Mouse (Mus musculus) CD4-positive, CD25-positive, alpha-beta regulatory T cell, adult 2 months (primary cell): ENCODE measurements around the gene Pkm.

Source experiments
- DNase-seq: peaks from one replicate; pipeline ENCODE4 v3.0.0-alpha.2; 2012; ENCODE audit warnings: low read depth, low spot score

Gene Pkm

DNA sequence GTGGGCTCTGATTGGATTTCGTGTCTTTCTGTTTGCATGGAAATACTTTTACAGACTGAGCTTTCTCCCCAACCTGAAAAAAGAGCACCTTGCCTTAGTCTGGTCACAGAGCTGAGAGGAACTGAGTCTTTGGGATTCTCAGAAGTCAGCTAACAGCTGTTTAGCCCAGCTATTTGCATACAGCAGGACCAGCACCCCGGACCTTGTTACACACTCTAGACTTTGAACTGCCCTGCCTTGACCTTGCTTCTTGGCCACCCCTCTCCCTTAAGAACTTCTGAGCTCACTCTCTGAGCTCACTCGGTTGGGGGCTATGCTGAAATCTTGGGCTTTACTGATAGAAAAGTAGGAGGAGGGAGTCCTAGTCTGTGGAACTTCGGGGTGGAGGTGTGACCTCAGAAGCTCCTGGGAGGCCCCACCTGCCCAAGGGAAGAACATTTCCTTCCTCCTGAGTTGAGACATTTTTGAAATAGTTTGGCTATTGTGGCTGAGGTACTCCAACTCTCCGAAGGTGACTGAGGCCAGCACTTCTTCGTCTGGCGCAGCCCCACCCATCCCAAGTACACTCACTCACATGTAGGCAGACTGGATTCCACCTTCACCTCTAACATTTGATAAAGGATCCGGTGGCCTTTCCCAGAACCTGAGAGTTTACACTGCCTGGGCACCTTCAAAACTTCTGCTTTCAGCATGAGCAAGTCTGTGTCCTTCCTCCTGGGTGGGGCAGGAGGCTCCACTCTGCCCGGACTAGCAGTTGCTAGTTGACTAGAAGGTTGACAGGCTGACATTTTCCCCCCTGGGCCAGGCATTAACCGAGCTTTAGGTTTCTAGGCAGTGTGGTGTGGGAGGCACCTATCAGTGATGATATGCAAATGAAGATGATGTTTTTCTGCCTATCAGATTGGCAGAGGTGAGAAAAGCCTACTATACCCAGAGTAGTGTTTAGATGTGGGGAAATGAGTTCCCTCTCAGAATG lies 51.0 kb downstream of the Pkm start:
- peak; percentile 12 for DNase-seq

- DNase-seq, result no peak
These were observed 53.1 kb downstream of the Pkm start for GRCm38 (mm10) chr9:59709225-59709624.

DNA sequence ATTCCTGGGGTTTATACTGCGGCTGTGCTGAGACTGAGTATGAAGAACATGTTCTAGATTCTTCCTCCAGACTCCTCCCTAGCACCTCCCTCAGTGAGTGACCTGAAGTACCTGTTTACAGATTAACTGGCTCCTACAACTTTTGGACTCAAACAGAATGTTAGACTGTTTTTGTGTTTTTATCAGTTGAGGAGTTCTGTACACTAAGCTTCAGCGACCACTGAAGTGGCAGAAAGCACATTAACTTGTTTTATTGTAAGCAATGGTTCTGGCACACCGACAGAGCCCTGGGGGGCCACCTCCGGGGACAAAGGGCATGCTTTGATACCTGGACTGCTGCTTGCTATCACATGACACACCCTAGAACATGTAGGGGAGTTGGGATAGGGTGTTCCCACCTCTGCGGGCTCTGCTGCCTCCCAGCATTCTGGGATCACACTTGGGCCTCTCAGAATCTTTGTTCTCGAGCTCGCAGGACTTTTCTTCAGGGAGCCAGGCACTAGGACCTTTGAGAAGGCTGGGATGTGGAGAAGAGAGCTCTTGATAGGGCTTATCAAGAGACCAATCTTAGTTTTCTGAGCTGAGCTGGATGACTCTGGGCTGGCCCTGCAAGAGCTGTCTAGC lies 60.2 kb downstream of the Pkm start:
- DNase-seq, result no peak

GRCm38 (mm10) chr9:59718237-59718636 lies 62.1 kb downstream of the Pkm start:
- DNase-seq, result no peak

DNA sequence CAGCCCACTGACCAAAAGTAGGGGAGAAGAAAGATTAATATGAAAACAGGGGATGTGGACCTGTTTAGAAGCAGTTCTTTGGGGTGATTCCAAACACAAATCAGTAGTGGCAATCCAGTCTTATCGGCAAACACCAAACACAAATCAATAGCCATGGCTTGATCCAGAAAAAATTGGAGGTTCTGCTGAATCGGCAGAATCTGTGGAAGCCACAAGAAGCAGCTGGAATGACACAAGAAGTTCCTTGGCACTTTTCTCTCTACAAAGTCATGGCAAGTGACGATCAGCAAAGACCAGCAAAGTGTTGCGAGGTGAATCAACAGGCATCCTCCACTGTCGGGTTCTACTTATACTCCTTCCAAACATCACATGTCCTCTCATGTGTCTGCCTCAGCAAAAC lies 65.0 kb downstream of the Pkm start:
- no peak for DNase-seq

DNA sequence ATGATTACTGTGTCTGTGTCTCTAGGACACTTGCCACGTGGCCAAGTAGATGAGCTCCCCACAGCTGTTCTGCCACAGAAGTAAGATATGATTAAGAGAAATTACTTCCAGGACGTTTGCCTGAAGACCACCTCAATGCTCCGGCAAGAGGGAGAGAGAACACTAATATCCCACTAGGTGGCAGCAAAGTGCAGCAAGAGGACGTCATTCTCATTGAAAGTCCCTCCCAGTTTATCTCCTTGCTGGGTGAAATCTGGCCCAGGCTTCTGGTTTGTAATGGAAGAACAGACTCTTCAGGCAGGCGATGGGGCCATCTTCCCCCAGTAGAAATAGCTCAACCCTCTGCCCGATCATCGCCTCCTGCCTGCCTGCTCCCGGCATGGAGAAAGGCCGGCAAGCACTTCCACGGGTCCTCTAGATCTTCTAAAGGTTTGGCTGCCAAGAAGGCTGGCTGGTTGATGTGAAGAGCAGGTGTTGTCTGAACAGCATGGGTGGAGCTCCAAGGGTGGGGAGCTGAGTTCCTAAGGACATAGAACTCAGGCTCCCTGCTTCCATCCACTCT lies 67.0 kb downstream of the Pkm start:
- peak; percentile 86 for DNase-seq

- DNase-seq, result no peak
These were observed 67.7 kb downstream of the Pkm start for GRCm38 (mm10) chr9:59723791-59724442.

GRCm38 (mm10) chr9:59725515-59725914 lies 69.3 kb downstream of the Pkm start:
- no peak for DNase-seq

DNA sequence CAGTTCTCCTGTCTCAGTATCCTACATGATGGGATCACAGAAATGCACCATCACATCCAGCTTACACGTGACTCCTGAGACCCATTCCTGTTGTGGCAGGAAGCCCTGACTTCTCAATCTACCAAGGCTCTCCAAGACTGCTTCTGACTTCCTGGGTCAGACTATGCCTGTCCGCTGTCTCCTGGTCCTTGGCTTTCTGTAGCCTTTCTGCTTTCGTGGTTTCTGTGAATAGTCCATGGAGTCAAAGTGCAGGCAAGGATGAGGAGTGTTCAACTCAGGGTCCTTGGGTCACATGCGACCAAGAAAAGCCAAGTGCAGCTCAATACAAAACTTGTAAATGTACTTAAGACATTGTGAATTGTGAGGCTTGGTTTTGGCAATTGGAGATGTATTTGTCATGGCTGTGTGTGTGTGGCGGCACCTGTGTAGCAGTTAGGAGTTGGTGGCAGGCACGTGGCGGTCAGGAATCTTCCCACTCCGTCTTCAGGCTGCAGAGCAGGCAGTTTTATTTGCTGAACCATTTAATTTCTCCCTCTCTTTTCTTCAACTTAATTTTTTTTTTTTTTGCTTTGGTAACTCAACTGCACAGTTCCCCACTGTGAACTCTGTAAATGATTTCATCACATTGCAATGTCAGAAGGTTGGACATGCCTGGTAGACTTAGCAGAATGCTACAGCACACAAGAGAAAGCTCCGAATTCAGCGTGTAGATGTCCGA lies 71.6 kb downstream of the Pkm start:
- no peak for DNase-seq
